9 mouse cellular contexts compared by ENCODE assay signal in genomic region chr9:98955716-98956224, GRCm38 (mm10). TPM values are rescaled to one million over a fixed set of nuclear protein-coding genes. Genes with fewer than 3 reads are reported as not detected.
A peak's percentile ranks its signal among the peaks of the same experiment; 100 is the strongest.
DNase-seq lines count a peak whose midpoint lies in the region; ATAC-seq lines count a peak whose summit lies in the region.
"Had no signal": no experiment of that assay in that cellular context is flagged by ENCODE, and none has a peak within 500 bp of the region (broad histone marks: within the 10 kb centered on the region; RNA-seq: fewer than 3 reads in every experiment).

No protein-coding gene starts in this region.

- peaks cover 85% of the 10 kb centered on the region for H3K27me3 ChIP-seq in heart, embryonic 16.5 days (ENCODE audit: control insufficient read depth, insufficient read depth, low read length)
- H3K27me3 ChIP-seq in limb, embryonic 11.5 days (ENCODE audit: control insufficient read depth, insufficient read depth, low read length): peaks cover 83% of the 10 kb centered on the region
- H3K27me3 ChIP-seq in neural tube, embryonic 13.5 days: peaks cover 100% of the 10 kb centered on the region

- 0 out of 2 replicates have a peak overlapping the region, but pooled peaks have one; percentile 13 for H3K9ac ChIP-seq in heart, embryonic 16.5 days (ENCODE audit: low read length)
- peak overlapping the region; percentile 27; the same call in 1 of the 2 replicates for H3K9ac ChIP-seq in limb, embryonic 11.5 days (ENCODE audit: low read length)
- peak overlapping the region; percentile 49 for H3K9ac ChIP-seq in neural tube, embryonic 13.5 days

- peaks cover 21% of the 10 kb centered on the region for H3K4me1 ChIP-seq in heart, embryonic 16.5 days (ENCODE audit: control insufficient read depth, insufficient read depth, low read length)
- peaks cover 29% of the 10 kb centered on the region for H3K4me1 ChIP-seq in limb, embryonic 11.5 days (ENCODE audit: control insufficient read depth, insufficient read depth, low read length)
- peaks cover 36% of the 10 kb centered on the region for H3K4me1 ChIP-seq in neural tube, embryonic 13.5 days (replicated peaks)

- H3K27ac ChIP-seq in heart, embryonic 16.5 days (ENCODE audit: low read length): no peak overlapping the region
- H3K27ac ChIP-seq in limb, embryonic 11.5 days (replicated peaks; ENCODE audit: low read depth, low read length): no peak overlapping the region
- peak overlapping the region; percentile 64 for H3K27ac ChIP-seq in neural tube, embryonic 13.5 days (replicated peaks)

- DNase-seq in cerebellum, postnatal 10 days: peak; percentile 25 to 49
- no peak for DNase-seq in cerebellum, postnatal 36 days
- peak; percentile 45 for DNase-seq in adrenal gland, postnatal 25 days
- DNase-seq in limb, embryonic 11.5 days (ENCODE audit: low spot score): peak; percentile 70
- DNase-seq in right cerebral cortex, postnatal 36 days (ENCODE audit: low spot score in 2 of 2): no peak

- H3K36me3 ChIP-seq in heart, embryonic 16.5 days (ENCODE audit: control insufficient read depth, insufficient read depth): no peaks in the 10 kb centered on the region
- no peaks in the 10 kb centered on the region for H3K36me3 ChIP-seq in limb, embryonic 11.5 days (ENCODE audit: control insufficient read depth, insufficient read depth, low read length)
- H3K36me3 ChIP-seq in neural tube, embryonic 13.5 days: no peaks in the 10 kb centered on the region

- no peak for ATAC-seq in heart, embryonic 16.5 days (replicated peaks; ENCODE audit: extremely low read depth, insufficient read depth, low FRiP score)
- ATAC-seq in limb, embryonic 11.5 days (ENCODE audit: insufficient number of reproducible peaks, low FRiP score, low TSS enrichment, low read depth): 0 out of 2 replicates have a peak, but pooled peaks have one; percentile 5
- ATAC-seq in neural tube, embryonic 13.5 days (ENCODE audit: low read depth): peak; percentile 12; the same call in 1 of the 2 replicates
- no peak for ATAC-seq in frontal cortex, adult (ENCODE audit: low TSS enrichment)

- peak overlapping the region; percentile 83 for H3K4me2 ChIP-seq in heart, embryonic 16.5 days (ENCODE audit: low read depth, low read length)
- peak overlapping the region; percentile 86 for H3K4me2 ChIP-seq in limb, embryonic 11.5 days (ENCODE audit: low read depth, severe bottlenecking)
- peak overlapping the region; percentile 56 for H3K4me2 ChIP-seq in neural tube, embryonic 13.5 days

- WGBS in heart, embryonic 16.5 days: under 1% methylated on average over 59 of the region's 60 CpGs
- WGBS in limb, embryonic 11.5 days: under 1% methylated on average over 60 of the region's 60 CpGs
- under 1% methylated on average over 60 of the region's 60 CpGs for WGBS in neural tube, embryonic 13.5 days

- H3K9me3 ChIP-seq in heart, embryonic 16.5 days (replicated peaks; ENCODE audit: control insufficient read depth, low read length): no peaks in the 10 kb centered on the region
- no peaks in the 10 kb centered on the region for H3K9me3 ChIP-seq in limb, embryonic 11.5 days (ENCODE audit: control insufficient read depth, low read length)
- no peaks in the 10 kb centered on the region for H3K9me3 ChIP-seq in neural tube, embryonic 13.5 days

- peak overlapping the region; percentile 53 for H3K4me3 ChIP-seq in heart, embryonic 16.5 days (ENCODE audit: low read length)
- H3K4me3 ChIP-seq in limb, embryonic 11.5 days (ENCODE audit: low read depth, low read length): peak overlapping the region; percentile 39
- H3K4me3 ChIP-seq in neural tube, embryonic 13.5 days: peak overlapping the region; percentile 36

RNA-seq across cellular contexts. Expression of gene Foxl2, which starts 0.7 kb away (rescaled TPM):
- total RNA-seq in adrenal gland, postnatal 25 days (2021): not detected in 2 replicates
- polyA plus RNA-seq in heart, embryonic 16.5 days (2015; fragmentation: Nextera tagmentation; extraction: Ambion mirVana): 0.05 TPM in 1 of 2 replicates, not detected in the other
- not detected in 2 replicates for polyA plus RNA-seq in limb, embryonic 11.5 days (2014; fragmentation: Nextera tagmentation; extraction: Ambion mirVana)
- polyA plus RNA-seq in neural tube, embryonic 13.5 days (2015; fragmentation: Nextera tagmentation; extraction: Ambion mirVana): 0.63 and 0.68 TPM in 2 replicates
- total RNA-seq: gastrocnemius, postnatal 36 days had no signal

RNA-seq across cellular contexts. Expression of gene Faim, which starts 30.4 kb away (rescaled TPM):
- 25.5 and 29.5 TPM in 2 replicates for total RNA-seq in adrenal gland, postnatal 25 days (2021)
- 25.4 and 32.5 TPM in 2 replicates for polyA plus RNA-seq in heart, embryonic 16.5 days (2015; fragmentation: Nextera tagmentation; extraction: Ambion mirVana)
- polyA plus RNA-seq in limb, embryonic 11.5 days (2014; fragmentation: Nextera tagmentation; extraction: Ambion mirVana): 58.5 TPM in 2 replicates
- 106 and 127 TPM in 2 replicates for polyA plus RNA-seq in neural tube, embryonic 13.5 days (2015; fragmentation: Nextera tagmentation; extraction: Ambion mirVana)

RNA-seq across cellular contexts. Expression of gene 7420426K07Rik, which starts 52.9 kb away (rescaled TPM):
- not detected in 2 replicates for total RNA-seq in adrenal gland, postnatal 25 days (2021)
- polyA plus RNA-seq in heart, embryonic 16.5 days (2015; fragmentation: Nextera tagmentation; extraction: Ambion mirVana): not detected in 2 replicates
- polyA plus RNA-seq in limb, embryonic 11.5 days (2014; fragmentation: Nextera tagmentation; extraction: Ambion mirVana): not detected in 2 replicates
- not detected in 2 replicates for polyA plus RNA-seq in neural tube, embryonic 13.5 days (2015; fragmentation: Nextera tagmentation; extraction: Ambion mirVana)
- total RNA-seq: gastrocnemius, postnatal 36 days had no signal

Comparison
In these comparisons a context has a peak if more than half of its experiments do, and no peak if none do; other contexts are left out.
1. DNase-seq: peak in cerebellum, postnatal 10 days (2 of 2), adrenal gland, postnatal 25 days (single experiment) and limb, embryonic 11.5 days (single experiment); none in cerebellum, postnatal 36 days (0 of 2) and right cerebral cortex, postnatal 36 days (0 of 2).
2. ATAC-seq: peak in limb, embryonic 11.5 days (single experiment) and neural tube, embryonic 13.5 days (single experiment); none in heart, embryonic 16.5 days (single experiment) and frontal cortex, adult (single experiment).
3. Peak in every context shown above with its lines, with median percentiles within 50 percentile points of each other: H3K4me2 ChIP-seq, H3K4me3 ChIP-seq and H3K9ac ChIP-seq.